Mouse (Mus musculus) hindlimb bud, embryonic 11.5 days (tissue): ENCODE data around the gene Recql5.
"Not testable (repeated sequence)": the region's sequence is repeated elsewhere in the genome, so short reads cannot be mapped to it uniquely, and the experiment has no call there.

Experiments
- DNase-seq: peaks from one replicate; pipeline ENCODE4 v3.0.0-alpha.2; 2012; ENCODE audit warnings: low read depth, low spot score; ENCODE audit errors: extremely low spot score

Recql5 gene

DNA sequence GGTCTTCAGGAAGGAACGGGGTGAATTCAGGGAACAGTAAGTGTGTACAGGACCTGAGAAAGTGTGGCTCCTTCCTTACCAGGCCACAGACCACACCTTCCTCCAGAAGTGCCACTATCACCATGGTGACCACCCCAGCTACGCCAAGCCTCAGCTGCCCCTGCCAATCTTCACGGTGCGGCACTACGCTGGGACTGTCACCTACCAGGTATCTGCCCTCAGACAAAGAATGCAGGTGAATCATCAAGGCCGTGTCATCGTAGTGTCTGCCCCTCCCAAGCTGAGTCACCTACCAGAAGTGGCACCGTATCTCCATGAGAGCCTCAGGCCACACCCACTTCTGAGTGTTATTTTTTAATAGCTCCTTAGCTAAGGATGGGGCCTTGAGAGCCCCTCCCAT is 63.9 kb downstream of the Recql5 start:
- no peak for DNase-seq

- no peak for DNase-seq
Measured at GRCm38 (mm10) chr11:115863895-115864294, 69.4 kb downstream of the Recql5 start.

DNA sequence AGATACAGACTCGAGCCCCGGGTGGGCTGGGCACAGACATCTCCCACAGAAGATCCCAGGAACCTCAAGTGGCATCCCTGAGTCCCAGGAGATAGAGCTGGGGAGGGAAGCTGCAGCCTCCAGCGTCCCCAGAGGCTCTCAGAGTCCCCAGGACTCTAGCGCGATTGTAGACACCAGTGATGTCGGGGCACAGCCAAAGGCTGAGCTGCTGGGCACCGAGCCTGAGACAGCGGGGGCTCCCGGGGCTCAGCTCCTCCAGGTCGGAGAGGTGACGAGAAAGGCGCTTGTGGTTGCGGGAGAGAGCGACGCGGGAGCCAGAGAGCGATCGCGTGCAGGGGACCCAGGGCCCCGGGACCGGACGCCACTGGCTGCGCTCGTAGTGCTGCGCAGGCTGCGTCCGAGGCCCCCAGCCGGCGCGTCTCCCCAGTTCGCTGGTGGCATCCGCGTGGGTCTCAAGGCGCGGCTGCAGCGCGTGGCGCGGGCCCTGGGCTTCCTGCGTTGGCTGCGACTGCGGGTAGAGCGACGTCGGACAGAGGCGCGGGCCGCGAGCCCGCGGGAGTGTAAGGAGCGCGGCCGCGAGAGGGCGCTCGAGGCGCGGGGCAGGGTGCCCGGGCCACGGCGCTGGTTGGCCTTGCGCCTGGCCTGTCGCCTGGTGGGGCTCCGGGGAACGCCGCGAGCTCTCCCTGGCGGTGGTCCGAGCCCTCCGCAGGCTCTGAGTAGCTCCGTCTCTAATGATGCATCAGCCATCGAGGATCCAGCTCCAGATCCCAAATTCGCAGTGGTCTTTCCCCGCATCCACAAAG is 73.9 kb downstream of the Recql5 start:
- peak; percentile 39 for DNase-seq

DNA sequence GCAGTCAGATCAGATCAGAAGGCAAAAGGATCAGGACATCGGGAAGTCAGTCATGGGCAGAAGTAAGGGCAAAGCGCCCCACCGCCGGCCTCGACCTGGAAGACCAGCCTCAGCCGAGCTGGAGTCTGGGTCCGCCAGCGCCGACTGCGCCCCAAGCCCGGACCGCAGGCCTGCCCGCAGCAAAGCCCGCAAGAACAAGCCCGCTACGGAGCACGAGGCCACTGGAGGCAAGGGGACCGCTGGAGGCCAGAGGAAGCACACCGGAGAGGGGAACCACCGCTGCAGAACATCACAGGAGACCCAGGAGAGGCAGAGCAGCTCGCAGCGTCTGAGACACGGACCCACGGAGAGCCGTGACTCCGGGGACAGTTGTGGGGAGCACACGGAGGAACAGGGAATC is 74.9 kb downstream of the Recql5 start, which contains the start of gene Myo15b:
Myo15b (plus strand) TSS at position 53 of the 400 bp plus-strand sequence.
- no peak for DNase-seq

- no peak for DNase-seq
Measured at GRCm38 (mm10) chr11:115857936-115858335, 75.3 kb downstream of the Recql5 start.

GRCm38 (mm10) chr11:115857146-115857545 is 76.1 kb downstream of the Recql5 start:
- not testable (repeated sequence) for DNase-seq

- DNase-seq = no peak
Measured at GRCm38 (mm10) chr11:115854674-115855073, 78.6 kb downstream of the Recql5 start.

DNA sequence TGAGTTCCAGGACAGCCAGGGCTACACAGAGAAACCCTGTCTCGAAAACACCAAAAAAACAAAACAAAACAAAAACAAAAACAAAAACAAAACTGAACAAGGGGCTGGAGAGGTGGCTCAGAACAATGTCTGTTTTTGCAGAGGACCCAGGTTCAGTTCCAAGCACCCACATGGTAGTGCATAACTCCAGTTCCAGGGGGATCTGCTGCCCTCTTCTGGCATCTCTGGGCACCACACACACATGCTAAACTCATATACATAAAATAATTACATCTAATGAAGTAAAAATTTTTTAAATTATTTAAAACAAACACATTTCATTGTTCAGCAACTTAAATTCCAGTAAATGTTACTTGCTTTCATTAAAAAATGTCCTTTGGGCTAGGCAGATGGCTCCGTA is 87.5 kb downstream of the Recql5 start:
- no peak for DNase-seq

- no peak for DNase-seq
Measured at GRCm38 (mm10) chr11:115844240-115844639, 89.0 kb downstream of the Recql5 start.

GRCm38 (mm10) chr11:115843891-115844239 is 89.4 kb downstream of the Recql5 start:
- DNase-seq = no peak

- no peak for DNase-seq
Measured at GRCm38 (mm10) chr11:115843141-115843890, 90.0 kb downstream of the Recql5 start.
